Mouse (Mus musculus) megakaryocyte, embryonic 14.5 days (primary cell): ENCODE measurements around the gene Crtc2. TPM values are rescaled to one million over a fixed set of nuclear protein-coding genes. Genes with fewer than 3 reads are reported as not detected.

Experiments
- H3K27me3 ChIP-seq: replicated peaks from 2 replicates; pipeline ENCODE3; 2012; ENCODE audit warnings: inconsistent platforms
- H3K36me3 ChIP-seq: replicated peaks from 2 replicates; pipeline ENCODE3; 2012; ENCODE audit warnings: low read length, inconsistent platforms, mixed read lengths
- H3K4me1 ChIP-seq: 2 replicates; pipeline ENCODE4 v1.6.1; 2012; ENCODE audit warnings: inconsistent platforms
- H3K4me3 ChIP-seq: replicated peaks from 2 replicates; pipeline ENCODE3; 2012; ENCODE audit warnings: moderate library complexity, mild to moderate bottlenecking, inconsistent platforms
- H3K9me3 ChIP-seq: 2 replicates; pipeline ENCODE4 v1.6.1; 2012; ENCODE audit warnings: inconsistent platforms
- FLI1 ChIP-seq: IDR thresholded peaks from 2 replicates; pipeline ENCODE4 v1.6.1; 2012; ENCODE audit warnings: low read length, inconsistent platforms, mixed read lengths
- GATA1 ChIP-seq: IDR thresholded peaks from 3 replicates; pipeline ENCODE4 v1.6.1; 2012; ENCODE audit warnings: mixed read lengths, low read length, inconsistent platforms, borderline replicate concordance
- polyA plus RNA-seq: library from polyadenylated mRNA; stranded (reverse); fragments of >175 nt; gene quantifications from 2 replicates; pipeline ENCODE4 v1.2.3, GENCODE M21; 2012; ENCODE audit warnings: low replicate concordance; ENCODE audit not compliant: insufficient read depth

Crtc2 gene
- polyA plus RNA-seq, 1 experiment = 53.7 TPM

GRCm38 (mm10) chr3:90294651-90295050, 40.7 kb downstream of the Crtc2 start:
- Histone ChIP-seq H3K4me3 (peak overlapping the region; percentile 95), H3K27me3 (no peaks in the 10 kb centered on the region), H3K36me3 (peaks cover 15% of the 10 kb centered on the region), H3K4me1 (peaks cover 63% of the 10 kb centered on the region), H3K9me3 (no peaks in the 10 kb centered on the region)
- TF ChIP-seq FLI1 (no peak), GATA1 (no peak)

GRCm38 (mm10) chr3:90305801-90306200, 51.8 kb downstream of the Crtc2 start:
- H3K9me3 ChIP-seq = no peaks in the 10 kb centered on the region
- no peak overlapping the region for H3K4me3 ChIP-seq
- H3K36me3 ChIP-seq = peaks cover 25% of the 10 kb centered on the region
- no peaks in the 10 kb centered on the region for H3K27me3 ChIP-seq
- H3K4me1 ChIP-seq = peaks cover 33% of the 10 kb centered on the region
- no peak for TF ChIP-seq GATA1
- TF ChIP-seq FLI1 = no peak

- no peaks in the 10 kb centered on the region for H3K9me3 ChIP-seq
- H3K4me1 ChIP-seq = peaks cover 42% of the 10 kb centered on the region
- TF ChIP-seq GATA1 (no peak), FLI1 (no peak)
- no peaks in the 10 kb centered on the region for H3K27me3 ChIP-seq
- H3K4me3 ChIP-seq = no peak overlapping the region
- H3K36me3 ChIP-seq = peaks cover 32% of the 10 kb centered on the region
Observed at GRCm38 (mm10) chr3:90309589-90309988, 55.6 kb downstream of the Crtc2 start.

- TF ChIP-seq FLI1 (no peak), GATA1 (no peak)
- peaks cover 46% of the 10 kb centered on the region for H3K4me1 ChIP-seq
- H3K27me3 ChIP-seq = no peaks in the 10 kb centered on the region
- H3K36me3 ChIP-seq = peaks cover 14% of the 10 kb centered on the region
- H3K4me3 ChIP-seq = no peak overlapping the region
- H3K9me3 ChIP-seq = no peaks in the 10 kb centered on the region
Observed at GRCm38 (mm10) chr3:90313367-90313766, 59.4 kb downstream of the Crtc2 start.

Other genes starting within 250 kb of the Crtc2 start
- gene 4933434E20Rik, start 202.5 kb upstream of the Crtc2 start, polyA plus RNA-seq = 1.2 and 10.8 TPM in 2 replicates
- 119 and 130 TPM in 2 replicates for gene Ubap2l, start 201.5 kb upstream of the Crtc2 start, polyA plus RNA-seq
- 28.7 and 263 TPM in 2 replicates for gene Tpm3, start 181.5 kb upstream of the Crtc2 start, polyA plus RNA-seq
- gene Nup210l, start 150.0 kb upstream of the Crtc2 start, polyA plus RNA-seq = not detected in 2 replicates
- 120 and 279 TPM in 2 replicates for gene Rps27, start 40.5 kb upstream of the Crtc2 start, polyA plus RNA-seq
- gene Rab13, start 40.5 kb upstream of the Crtc2 start, polyA plus RNA-seq = 7.1 and 45.9 TPM in 2 replicates
- 132 and 150 TPM in 2 replicates for gene Jtb, start 22.6 kb upstream of the Crtc2 start, polyA plus RNA-seq
- 0.07 TPM in 1 of 2 replicates, not detected in the other for gene Creb3l4, start 10.7 kb upstream of the Crtc2 start, polyA plus RNA-seq
- gene Slc39a1, start 6.0 kb upstream of the Crtc2 start, polyA plus RNA-seq = 14.4 and 22.8 TPM in 2 replicates
- 41.0 and 105 TPM in 2 replicates for gene Dennd4b, start 11.0 kb downstream of the Crtc2 start, polyA plus RNA-seq
- gene Gatad2b, start 39.0 kb downstream of the Crtc2 start, polyA plus RNA-seq = 2.8 and 3.2 TPM in 2 replicates
- gene Slc27a3, start 135.8 kb downstream of the Crtc2 start, polyA plus RNA-seq = 2.3 and 3.1 TPM in 2 replicates
- gene Ints3, start 179.5 kb downstream of the Crtc2 start, polyA plus RNA-seq = 15.5 and 21.9 TPM in 2 replicates
- gene Npr1, start 211.7 kb downstream of the Crtc2 start, polyA plus RNA-seq = 2.6 TPM in 1 of 2 replicates, not detected in the other
- 10.5 TPM in 1 of 2 replicates, not detected in the other for gene Ilf2, start 222.0 kb downstream of the Crtc2 start, polyA plus RNA-seq
- 3.0 and 5.3 TPM in 2 replicates for gene Snapin, start 236.9 kb downstream of the Crtc2 start, polyA plus RNA-seq